Mouse (Mus musculus) neutrophil, adult 65 days (primary cell): ENCODE measurements around the gene Insr. TPM values are rescaled to one million over a fixed set of nuclear protein-coding genes. Genes with fewer than 3 reads are reported as not detected.

Experiments
- total RNA-seq: library from RNA; stranded (reverse); gene quantifications from 2 replicates; pipeline ENCODE4 v1.2.4, GENCODE M21; 2023

Insr gene
- 82.0 and 134 TPM in 2 replicates for total RNA-seq

DNA sequence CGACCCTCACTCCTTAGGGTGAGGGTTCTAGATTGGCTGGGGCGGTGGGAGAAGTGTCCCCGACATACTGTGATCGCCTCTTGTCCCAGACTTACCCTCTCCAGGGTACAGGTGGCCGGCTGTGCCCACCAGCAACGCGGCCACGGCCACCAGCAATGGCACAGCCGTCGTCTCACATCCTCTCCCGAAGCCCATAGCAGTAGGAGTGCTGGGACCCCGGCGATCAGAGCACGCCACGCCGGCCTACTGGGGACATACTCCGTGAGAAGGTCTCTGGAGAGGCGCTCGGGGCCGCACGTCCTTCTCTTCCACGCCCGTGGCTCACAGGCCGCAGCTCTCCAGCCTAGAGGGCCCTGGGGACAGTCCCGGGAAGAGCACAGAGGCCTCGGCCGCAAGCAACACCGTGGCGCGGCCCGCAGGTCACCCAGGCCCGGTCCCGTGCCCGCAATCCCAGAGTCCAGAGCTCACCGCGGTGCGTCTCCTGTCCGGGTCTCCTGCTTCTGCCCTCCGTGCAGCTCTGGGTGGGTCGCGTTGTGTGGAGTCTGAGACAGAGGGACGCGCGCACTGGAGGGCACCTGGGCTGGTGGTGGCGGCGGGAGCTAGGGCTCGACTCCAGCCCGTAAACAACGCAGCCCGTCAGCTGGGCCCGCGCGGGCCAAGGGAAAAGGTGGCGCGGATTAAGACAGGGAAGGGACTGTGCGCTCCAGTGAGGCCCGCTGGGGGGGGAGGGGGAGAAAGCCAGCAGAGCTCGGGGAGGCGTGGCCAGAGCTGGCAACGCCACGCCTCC lies at the start of gene Insr:
TSS of gene Insr (minus strand) at position 684 of the 787 bp plus-strand sequence.

Other genes with a start within 250 kb of the Insr start
- 76.9 and 94.4 TPM in 2 replicates for gene A430078G23Rik, start 73.8 kb upstream of the Insr start, total RNA-seq
- 92.2 and 115 TPM in 2 replicates for gene Arhgef18, start 113.4 kb upstream of the Insr start, total RNA-seq
- 0.50 and 1.0 TPM in 2 replicates for gene Pex11g, start 188.1 kb upstream of the Insr start, total RNA-seq
- 1.7 and 3.9 TPM in 2 replicates for gene Tex45, start 191.2 kb upstream of the Insr start, total RNA-seq
- 3.0 and 5.0 TPM in 2 replicates for gene Zfp358, start 213.5 kb upstream of the Insr start, total RNA-seq
- gene Mcoln1, start 220.8 kb upstream of the Insr start, total RNA-seq: 26.7 and 31.6 TPM in 2 replicates
- 20.0 and 20.5 TPM in 2 replicates for gene Pnpla6, start 235.8 kb upstream of the Insr start, total RNA-seq